Mouse (Mus musculus): Measurements from ENCODE around the gene Ptprh.

DNA sequence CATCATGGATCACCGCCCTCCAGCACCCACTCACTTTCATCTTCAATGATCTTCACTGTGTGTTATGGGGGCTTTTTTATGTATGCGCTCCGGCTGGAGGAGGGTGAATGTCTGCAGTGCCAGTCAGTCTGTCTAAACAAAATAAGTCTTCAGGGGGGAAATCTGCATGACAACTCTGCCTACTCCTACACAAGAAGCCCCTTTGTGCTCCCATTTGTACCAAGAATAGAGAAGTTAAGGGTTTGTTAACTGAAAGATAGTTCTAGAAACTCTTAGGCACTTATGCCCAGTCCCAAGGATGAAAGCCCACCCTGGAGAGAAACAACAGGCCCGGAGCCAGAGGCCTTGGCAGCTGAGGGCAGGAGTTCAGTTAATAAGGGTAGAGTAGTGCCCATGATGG lies 67.5 kb downstream of the Ptprh start:
- TF ChIP-seq CTCF (conservative IDR thresholded peaks at IDR 0.05 in 1 of 2, IDR thresholded peaks at IDR 0.05 in 1 of 2; ENCODE audit: low read depth in 2 of 2, low read length in 2 of 2) (no peak), RCOR1 (conservative IDR thresholded peaks at IDR 0.05; ENCODE audit: low read depth, low read length) (no peak), USF2 (conservative IDR thresholded peaks at IDR 0.05; ENCODE audit: low read depth, low read length) (no peak), POLR2A (IDR thresholded peaks at IDR 0.05; ENCODE audit: low read depth, low read length) (no peak), KAT2A (IDR thresholded peaks at IDR 0.05; ENCODE audit: insufficient replicate concordance, low read length) (no peak), CHD2 (IDR thresholded peaks at IDR 0.05; ENCODE audit: low read length) (no peak), POLR2AphosphoS2 (IDR thresholded peaks at IDR 0.05; ENCODE audit: low read depth, low read length) (no peak), ZNF384 (IDR thresholded peaks at IDR 0.05; ENCODE audit: low read depth, low read length) (no peak)
